Mouse (Mus musculus): ENCODE data around the gene Camkmt.

The Camkmt gene

GRCm38 (mm10) chr17:85292276-85292675 is 201.9 kb downstream of the Camkmt start:
- no peak for DNase-seq (ENCODE audit: low spot score)

- no peak for DNase-seq (ENCODE audit: low spot score)
Measured at GRCm38 (mm10) chr17:85303686-85304085, 213.3 kb downstream of the Camkmt start.

DNA sequence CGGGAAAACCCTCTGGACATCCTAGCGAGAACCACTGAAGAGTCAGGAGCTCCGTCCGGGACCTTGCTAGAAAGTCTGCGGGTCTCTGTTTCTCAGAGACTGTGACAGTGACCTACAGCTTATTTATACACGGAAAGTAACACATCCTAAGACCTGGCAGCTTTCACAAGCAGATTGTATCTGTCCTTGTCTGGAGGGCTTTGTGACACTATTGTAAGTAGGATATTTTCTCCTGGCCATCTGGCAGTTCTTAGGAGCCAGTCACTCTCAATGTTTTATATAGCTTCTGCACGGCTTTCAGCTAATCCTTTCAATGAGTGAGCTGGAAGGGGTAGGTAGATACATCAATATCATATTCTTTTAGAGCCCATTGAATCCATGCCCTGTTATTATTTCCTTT is 218.2 kb downstream of the Camkmt start:
- DNase-seq (ENCODE audit: low spot score): no peak

DNA sequence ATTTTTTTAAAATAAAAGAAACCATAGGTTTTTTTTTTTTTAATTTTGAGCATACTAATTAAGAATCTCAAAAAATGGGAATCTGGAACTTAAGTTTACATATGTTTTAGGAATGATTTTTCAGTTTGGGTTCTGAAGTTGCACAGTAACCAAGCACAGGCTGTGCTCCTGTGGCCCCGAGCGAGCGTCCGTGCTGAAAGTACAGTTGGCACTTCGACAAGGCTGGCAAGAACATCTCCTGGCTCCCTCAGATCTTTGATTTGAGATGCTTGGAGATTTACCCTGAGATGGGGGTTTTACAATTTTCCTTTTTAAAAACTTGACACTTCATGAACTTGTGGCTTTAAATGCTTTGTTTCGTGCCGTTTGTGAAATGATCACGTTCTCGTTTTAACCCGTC is 218.7 kb downstream of the Camkmt start:
- DNase-seq (ENCODE audit: low spot score): no peak

- DNase-seq (ENCODE audit: low spot score): no peak
Measured at GRCm38 (mm10) chr17:85311348-85311747, 221.0 kb downstream of the Camkmt start.

GRCm38 (mm10) chr17:85318401-85318800 is 228.0 kb downstream of the Camkmt start:
- no peak for DNase-seq (ENCODE audit: low spot score)

DNA sequence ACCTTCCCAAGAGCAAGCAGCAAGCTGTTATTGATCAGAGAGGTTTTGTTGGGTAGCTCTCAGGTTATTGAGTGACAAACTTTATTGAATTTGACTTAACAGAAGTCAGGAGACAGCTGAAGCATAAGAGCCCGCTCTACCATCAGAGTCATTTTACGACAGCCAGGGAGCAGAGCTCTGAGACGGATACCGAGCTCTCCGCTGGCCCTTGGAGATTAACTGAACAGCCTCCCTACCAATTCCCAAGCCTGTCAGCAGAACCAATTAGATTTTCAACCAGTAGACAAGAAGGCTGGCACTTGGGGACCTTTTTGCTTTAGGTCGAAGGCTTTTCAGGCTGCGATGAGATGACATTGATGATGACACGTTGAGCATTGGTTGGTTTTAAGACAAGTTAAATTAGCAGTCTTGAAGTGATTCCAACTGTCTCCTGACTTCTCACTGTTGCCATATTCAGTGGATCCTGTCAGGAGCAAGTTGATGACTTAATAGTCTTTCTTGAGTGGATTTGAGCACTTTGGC is 229.5 kb downstream of the Camkmt start:
- no peak for DNase-seq (ENCODE audit: low spot score)

DNA sequence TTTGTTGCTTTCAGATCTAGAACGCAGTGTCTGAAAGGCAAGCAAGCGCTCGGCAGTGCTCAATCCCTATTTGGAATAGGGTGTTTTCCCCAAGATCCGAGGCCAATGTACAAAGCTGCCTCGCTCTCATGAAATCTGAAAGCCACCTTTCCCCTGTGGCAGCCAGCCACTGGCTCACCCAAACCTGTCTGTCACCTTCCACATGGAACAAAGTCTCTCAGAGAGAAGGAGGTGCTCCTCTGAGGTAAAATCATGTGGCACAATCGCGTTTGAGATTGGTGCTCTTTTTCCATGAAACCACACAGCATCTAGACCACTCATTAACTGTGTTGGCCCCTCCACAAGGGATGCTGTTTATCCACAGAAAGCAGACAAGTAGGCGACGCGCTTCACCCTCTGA is 238.5 kb downstream of the Camkmt start:
- no peak for DNase-seq (ENCODE audit: low spot score)

DNA sequence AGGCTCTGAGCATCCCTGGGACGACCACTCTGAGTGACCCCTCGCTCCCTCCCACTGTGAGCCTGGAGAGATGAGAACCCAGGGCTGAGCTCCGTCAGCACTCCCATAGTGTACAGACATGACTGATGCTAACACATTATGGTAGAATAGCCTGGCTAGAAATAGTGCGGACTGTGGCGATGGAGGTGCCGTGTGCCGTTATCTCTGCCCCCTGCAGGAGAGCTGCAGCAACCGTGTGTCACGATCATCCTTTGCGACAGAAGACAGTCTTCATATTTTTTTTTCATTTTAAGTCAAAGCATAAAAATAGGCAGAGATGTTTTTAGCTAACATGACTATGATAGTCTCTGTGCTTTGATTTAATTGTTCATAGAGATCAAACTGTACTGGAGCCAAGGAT is 245.1 kb downstream of the Camkmt start:
- no peak for DNase-seq (ENCODE audit: low spot score)

DNA sequence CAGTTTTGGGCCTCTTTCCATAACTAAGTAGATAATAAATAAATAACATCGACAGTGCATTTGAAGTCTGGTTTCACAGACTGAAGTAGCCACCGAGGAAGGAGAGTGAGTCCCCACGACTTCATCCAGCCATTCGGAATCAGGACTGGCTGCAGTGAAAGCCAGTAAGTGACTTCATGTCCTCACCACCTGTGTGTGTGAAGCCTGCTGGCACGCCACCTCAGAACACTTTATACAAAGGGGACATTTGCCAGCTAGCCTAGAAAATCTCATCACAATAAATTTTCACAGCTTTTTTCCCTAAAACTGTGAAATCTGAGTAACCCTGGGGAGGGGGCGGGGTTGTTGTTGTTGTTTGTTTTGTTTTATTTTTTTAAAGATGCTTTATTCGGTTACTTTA is 247.3 kb downstream of the Camkmt start:
- DNase-seq (ENCODE audit: low spot score): no peak

GRCm38 (mm10) chr17:85341134-85341700 is 250.9 kb downstream of the Camkmt start:
- no peak for DNase-seq (ENCODE audit: low spot score)

- no peak for DNase-seq (ENCODE audit: low spot score)
Measured at GRCm38 (mm10) chr17:85342471-85342870, 252.1 kb downstream of the Camkmt start.

- no peak for DNase-seq (ENCODE audit: low spot score)
Measured at GRCm38 (mm10) chr17:85343435-85343834, 253.1 kb downstream of the Camkmt start.

DNA sequence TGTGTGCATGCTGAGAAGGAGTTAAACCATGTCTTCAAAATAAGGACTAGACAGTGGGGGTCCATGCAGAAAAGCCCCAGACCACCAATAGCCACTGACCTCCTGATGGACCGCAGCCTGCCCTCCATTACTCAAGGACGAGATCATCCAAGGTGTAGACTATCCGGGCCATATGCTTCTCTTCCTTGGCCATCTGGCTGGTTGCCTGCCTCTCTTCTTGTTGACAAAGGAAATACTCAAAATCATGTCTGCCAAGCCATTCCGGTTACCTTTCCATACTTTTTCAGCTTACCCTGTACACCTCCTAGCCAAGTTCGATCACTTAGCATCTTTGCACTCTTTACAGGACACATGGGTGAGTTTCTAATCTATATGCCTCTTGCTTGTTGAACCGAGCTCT is 256.3 kb downstream of the Camkmt start:
- DNase-seq (ENCODE audit: low spot score): no peak

DNA sequence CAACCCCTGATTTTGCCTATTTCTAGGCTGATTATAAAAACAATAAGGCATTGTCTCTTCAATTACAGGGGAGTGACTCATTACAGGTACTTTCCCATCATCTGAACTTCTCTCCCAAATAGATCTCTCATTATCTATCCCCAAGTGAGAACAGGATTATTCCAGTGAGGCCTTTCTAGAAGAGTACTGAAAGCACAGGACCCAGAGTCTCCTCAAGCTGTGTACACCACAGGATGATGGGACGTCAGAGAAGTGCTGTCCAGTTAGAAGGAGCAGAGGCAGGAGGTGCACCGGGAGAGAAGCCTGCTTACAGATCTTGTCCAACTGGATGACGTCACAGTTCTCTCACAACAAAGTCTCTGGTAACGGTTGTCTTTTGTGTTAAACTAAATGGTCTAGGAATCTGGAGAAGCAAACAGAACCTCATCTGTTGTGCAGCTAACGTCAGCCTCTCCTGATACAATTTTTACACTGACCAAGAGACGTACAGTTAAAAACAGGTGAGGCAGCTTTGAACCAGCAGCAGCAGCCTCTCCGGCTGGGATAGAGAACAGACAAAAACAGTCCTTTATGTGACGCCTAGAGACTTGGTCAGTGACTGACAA is 259.1 kb downstream of the Camkmt start:
- no peak for DNase-seq (ENCODE audit: low spot score)

DNA sequence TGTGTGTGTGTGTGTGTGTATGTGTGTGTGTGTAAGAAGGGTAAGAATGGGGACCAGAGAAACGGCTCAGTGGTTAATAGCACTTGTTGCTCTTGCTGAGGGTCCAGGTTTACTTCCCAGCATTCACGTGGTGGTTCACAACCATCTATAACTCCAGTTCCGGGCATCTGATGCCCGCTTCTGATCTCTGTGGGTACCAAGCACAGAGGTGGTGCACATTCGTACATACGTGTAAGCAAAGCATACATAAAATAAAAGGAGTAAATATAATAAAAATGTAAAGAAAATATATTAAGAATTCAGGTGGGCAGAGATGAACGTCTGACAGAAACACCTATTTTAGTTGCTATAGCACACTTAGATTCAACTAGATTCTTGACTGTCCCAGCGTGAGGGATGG is 260.9 kb downstream of the Camkmt start:
- DNase-seq (ENCODE audit: low spot score): no peak

- DNase-seq (ENCODE audit: low spot score): no peak
Measured at GRCm38 (mm10) chr17:85352731-85353130, 262.4 kb downstream of the Camkmt start.

DNA sequence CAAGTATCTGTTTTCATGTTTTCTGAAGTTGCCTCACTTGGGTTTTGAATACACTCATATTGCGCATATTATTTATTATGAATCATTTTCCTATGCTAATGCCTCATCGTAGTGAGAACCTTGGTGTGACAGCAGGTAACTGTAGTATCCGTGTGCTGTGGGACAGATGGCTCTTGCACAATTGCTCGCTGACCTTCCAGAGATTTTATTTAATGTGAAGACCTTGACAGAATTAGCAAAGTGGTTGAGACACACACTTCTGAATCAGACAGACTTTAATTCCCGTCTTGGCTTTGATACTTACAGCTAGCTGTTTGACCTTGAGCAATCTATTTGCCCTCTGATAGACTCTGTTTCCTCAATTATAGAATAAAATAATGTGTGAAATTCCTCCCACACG is 262.8 kb downstream of the Camkmt start:
- DNase-seq (ENCODE audit: low spot score): no peak

DNA sequence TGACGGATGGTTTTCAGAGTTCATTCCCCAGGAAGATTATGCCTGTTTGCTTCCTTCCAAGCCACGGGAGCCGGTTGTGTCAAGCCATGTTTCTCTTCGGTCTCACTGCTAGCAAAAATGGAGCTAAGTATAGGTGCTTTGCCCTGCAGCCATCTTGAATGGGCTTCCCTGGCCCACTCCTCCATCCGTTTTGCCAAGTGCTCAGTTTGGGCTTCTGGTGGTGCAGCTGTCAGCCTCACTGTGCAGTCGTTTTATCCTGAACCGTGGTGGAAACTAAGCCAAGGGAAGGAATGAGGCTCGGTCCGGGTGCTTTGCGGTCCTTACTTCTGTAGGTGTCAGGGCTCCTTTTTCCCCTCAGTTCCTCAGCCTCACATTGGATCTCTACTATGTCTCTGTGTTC is 263.3 kb downstream of the Camkmt start:
- no peak for DNase-seq (ENCODE audit: low spot score)

GRCm38 (mm10) chr17:85355356-85355755 is 265.0 kb downstream of the Camkmt start:
- DNase-seq (ENCODE audit: low spot score): no peak

GRCm38 (mm10) chr17:85361006-85361405 is 270.7 kb downstream of the Camkmt start:
- DNase-seq (ENCODE audit: low spot score): no peak

DNA sequence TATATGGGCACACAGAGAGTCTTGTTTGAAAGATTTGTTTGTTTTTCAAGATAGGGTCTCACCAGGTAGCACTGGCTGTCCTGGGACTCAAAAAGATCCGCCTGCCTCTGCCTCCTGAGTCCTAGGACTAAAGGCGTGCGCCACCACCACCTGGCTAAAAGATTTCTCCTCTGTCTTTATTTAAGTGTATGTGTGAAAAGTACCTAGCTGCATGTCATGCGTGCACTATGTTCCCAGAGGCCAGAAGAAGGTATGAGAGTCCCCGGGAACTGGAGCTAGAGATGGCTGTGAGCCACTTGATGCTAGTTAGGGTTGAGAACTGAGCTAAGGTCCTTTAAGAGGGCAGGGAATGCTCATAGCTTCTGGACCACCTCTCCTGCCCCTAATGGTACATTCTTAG is 277.0 kb downstream of the Camkmt start:
- no peak for DNase-seq (ENCODE audit: low spot score)

DNA sequence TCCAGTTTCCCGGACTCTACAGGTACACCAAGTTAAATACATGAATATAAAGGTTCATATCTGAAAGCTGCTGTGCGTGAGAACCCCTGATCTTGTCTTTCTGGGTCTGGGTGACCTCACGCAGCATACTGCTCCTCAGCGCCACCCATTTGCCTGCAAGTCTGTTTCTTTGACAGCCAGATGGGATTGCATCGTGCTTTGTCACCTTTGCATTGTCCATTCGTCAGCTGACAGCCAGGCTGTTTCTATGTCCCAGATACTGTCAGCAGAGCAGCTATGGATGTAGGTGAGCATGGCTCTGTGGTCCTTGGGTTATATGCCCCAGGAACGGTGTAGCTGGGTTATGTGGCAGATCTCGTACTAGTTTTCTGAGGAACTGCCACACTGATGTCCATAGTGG is 278.4 kb downstream of the Camkmt start:
- no peak for DNase-seq (ENCODE audit: low spot score)

DNA sequence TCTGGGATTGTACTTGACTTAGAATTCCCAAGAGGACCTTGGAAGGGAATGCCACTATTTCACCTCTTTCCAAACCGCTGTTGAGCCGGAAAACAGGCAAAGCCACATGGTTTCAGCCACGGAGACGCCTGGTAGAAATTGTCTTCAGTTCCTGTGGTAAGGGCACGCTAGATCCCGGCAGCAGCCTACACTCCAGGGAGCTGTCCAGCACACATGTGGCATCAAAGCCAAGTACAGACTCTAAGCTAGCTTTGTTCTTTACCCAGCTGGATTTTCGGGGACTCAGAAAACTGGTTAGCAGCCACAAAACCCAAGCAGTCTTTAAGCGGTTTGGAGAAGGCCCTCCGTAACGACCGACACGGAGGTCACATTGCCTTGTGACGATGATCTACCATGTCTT is 281.7 kb downstream of the Camkmt start:
- DNase-seq (ENCODE audit: low spot score): no peak

Data from ovary, adult 18-20 months (tissue).